Mouse (Mus musculus): ENCODE data around the gene Prkn.

The Prkn gene

GRCm38 (mm10) chr17:11914451-11914850 is 1074.3 kb downstream of the Prkn start:
- DNase-seq (ENCODE audit: low spot score) = no peak

- peak; percentile 58 for DNase-seq (ENCODE audit: low spot score)
Measured at GRCm38 (mm10) chr17:11918123-11918801, 1078.1 kb downstream of the Prkn start.

DNA sequence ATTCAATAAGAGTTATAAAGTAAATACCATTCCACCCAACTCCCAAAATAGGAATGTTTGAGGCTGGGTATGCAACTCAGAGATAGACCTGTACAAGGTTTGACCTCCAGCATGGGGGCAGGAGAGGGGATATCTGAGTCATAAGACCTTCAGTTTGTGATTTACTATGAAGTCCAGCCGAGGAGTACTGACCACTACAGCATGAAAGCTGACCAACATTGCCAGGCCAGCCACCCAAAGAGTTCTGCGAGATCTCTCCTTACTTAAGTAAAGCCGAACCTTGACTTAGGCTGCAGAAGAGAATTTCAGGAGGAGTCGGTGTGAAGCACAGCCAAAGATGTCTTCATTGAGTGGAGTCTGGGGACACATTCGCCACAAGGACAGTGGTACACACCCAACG is 1079.4 kb downstream of the Prkn start:
- no peak for DNase-seq (ENCODE audit: low spot score)

DNA sequence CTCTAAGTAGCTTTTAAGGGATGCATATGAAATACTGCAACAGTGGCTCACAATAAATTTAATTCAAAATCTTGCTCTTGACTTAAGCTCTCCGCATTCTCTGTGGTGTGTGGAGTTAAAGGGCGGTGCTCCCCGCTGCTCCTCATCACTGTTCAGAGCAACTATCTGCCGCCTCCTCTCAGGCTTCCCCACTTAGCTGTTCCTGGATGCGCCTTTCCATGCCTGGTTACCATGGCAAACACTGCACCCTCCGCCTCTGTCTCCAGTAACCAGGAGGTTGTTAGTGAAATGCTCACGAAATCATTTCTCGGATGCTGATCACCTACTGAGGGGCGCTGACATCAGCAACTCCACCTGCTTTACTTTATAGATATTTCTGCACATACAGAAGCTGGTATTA is 1080.8 kb downstream of the Prkn start:
- DNase-seq (ENCODE audit: low spot score) = no peak

DNA sequence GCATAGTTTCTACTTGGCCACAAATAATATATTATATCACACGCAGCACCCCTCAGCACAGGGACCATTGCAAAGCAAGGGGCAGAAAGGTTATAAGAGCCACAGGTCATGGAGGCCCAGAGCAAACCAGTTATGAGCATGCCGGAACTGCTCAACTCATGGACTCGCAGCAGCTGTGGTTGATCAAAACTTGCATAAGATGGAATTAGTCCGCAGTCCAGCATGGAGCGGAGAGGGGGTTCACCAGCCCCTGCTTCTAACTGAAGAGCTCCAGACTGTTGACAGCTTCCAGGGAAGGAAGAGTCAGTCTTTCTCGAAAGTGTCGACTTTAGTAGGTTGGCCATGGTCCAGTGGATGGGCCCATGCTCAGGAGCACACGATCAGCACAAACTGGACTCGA is 1083.8 kb downstream of the Prkn start:
- DNase-seq (ENCODE audit: low spot score) = no peak

DNA sequence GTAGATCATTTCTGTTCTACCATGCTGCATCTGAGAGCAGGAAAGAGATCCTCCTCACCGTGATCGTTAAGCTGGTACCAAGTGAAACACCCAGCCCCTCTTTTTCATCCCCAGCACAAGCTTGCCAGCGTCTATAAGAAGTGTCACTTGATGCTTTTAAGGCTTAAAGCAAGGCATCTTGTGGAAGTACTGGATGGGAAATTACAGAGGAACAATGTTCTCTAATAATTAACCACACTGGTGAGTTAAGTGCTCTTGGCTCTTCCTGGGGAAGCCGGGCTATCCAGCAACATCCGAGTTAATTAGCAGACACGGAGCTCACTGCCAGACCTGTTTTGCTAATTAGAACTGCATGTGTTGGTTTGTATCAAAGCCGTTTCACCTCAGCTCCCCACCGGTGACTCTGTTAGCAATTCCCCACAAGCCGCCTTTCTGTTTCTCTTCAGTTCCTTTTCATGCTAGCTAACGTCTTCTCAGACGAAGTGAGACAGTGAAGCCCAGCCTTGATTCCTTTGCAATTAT is 1086.7 kb downstream of the Prkn start:
- no peak for DNase-seq (ENCODE audit: low spot score)

- DNase-seq (ENCODE audit: low spot score) = no peak
Measured at GRCm38 (mm10) chr17:11931641-11932040, 1091.5 kb downstream of the Prkn start.

DNA sequence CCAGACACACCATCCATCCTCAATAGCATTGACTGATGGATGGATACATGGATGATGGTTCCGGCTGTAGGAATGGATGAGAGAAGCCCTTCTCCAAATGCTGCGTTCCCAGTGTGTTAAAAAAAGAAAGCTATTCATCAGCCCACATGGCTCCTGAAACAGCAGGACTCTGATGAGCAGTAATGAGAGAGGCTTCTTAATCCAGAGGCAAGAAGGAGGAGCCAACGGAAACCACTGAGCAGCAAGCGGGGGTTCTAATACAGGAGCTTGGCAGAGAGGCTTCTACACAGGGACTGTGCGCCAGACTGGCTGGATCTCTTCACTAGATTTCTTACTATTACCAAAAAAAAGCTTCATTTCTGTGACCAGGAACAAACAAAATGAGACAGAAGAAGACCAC is 1093.6 kb downstream of the Prkn start:
- DNase-seq (ENCODE audit: low spot score) = no peak

GRCm38 (mm10) chr17:11947436-11947835 is 1107.3 kb downstream of the Prkn start:
- DNase-seq (ENCODE audit: low spot score) = no peak

GRCm38 (mm10) chr17:11949551-11950197 is 1109.5 kb downstream of the Prkn start:
- DNase-seq (ENCODE audit: low spot score) = no peak

GRCm38 (mm10) chr17:11950198-11950594 is 1110.0 kb downstream of the Prkn start:
- no peak for DNase-seq (ENCODE audit: low spot score)

GRCm38 (mm10) chr17:11955317-11955716 is 1115.1 kb downstream of the Prkn start:
- DNase-seq (ENCODE audit: low spot score) = no peak

GRCm38 (mm10) chr17:11960492-11960891 is 1120.3 kb downstream of the Prkn start:
- DNase-seq (ENCODE audit: low spot score) = no peak

DNA sequence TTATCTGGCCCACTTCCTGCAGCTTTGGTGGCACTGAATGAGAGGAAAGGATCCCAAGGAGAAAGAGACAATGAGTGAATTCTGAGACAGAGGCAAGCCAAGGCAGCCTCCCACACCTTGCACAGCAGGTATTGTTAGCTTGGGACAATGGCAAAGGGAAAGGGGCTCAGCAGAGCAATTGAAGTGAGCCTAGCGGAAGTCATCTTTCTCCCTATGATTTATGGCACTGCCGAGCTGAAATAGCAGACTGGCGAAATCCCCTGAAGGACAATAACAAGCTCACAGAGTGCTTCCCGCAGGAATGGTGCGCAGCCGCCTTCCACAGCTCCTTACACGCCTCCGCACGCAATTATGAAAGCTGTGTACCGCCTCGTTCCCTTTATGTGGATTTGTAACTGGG is 1122.6 kb downstream of the Prkn start:
- DNase-seq (ENCODE audit: low spot score) = peak; percentile 52

GRCm38 (mm10) chr17:11970160-11970559 is 1130.0 kb downstream of the Prkn start:
- DNase-seq (ENCODE audit: low spot score) = no peak

GRCm38 (mm10) chr17:11972550-11972949 is 1132.4 kb downstream of the Prkn start:
- peak; percentile 59 for DNase-seq (ENCODE audit: low spot score)

DNA sequence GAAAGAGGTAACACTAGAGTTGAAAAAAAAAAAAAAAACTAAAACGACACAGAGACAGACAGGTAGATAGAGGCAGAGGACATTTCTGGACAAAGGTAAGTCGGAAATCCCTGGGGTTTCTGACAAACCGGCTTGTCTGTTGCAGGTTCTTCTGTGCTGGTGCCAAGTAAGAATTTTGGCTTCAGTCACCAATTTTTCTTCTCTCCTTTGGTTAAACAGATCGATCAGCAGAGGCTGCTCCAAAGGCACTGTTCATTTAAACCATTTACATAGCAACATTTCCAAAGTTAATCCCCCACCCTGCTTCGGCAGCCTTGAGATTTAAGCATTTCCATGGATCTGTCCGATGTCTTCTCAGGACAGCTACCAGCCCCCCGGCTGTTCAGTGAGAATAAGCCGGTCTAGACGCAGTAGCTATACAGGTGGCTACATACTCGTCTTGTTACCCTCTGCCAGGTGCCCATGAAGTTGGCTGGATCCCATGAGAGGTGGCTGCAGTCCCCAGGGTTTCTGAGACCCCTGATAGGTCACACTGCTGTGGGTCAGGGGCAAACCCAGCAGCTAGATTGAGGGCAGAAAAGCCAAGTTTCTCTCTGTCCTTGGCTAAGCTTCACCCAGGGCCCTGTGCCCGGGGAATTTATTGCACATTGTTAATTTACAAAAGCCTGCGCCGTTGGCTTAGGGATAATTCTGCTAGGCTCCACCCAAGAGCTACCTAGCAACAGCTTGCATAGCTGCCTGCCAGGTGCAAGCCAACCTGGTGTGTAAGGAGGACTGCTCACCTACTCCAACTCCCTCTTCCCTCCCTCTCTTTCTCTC is 1133.0 kb downstream of the Prkn start:
- DNase-seq (ENCODE audit: low spot score) = no peak

DNA sequence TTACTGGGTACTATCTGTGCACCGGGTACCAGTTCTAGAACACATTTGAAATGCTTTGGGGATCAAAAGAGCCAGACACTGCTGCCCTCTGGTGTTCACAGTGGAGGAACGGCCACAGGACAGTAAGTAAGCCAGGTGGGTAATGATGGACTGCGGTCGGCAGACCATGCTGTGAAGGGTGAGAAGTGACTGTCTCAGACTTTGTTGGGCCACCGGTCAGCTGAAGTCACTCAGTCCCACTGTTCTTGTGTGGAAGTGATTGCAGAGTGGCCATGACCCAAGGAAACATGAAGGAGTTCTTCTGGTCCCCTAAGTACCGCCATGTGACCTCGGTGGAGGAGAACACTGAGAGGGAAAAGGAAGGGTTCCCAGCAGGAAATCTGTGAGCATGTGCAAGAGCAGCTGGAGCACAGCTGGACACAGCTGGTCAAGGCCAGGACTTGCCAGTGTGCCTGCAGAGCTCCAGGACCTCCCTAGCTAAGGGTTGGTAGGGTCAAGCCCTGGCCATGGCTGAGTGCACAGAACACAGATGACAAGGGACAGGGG is 1135.0 kb downstream of the Prkn start:
- peak; percentile 84 for DNase-seq (ENCODE audit: low spot score)

GRCm38 (mm10) chr17:11978260-11978821 is 1138.2 kb downstream of the Prkn start:
- DNase-seq (ENCODE audit: low spot score) = no peak

- no peak for DNase-seq (ENCODE audit: low spot score)
Measured at GRCm38 (mm10) chr17:11981666-11982065, 1141.5 kb downstream of the Prkn start.

DNA sequence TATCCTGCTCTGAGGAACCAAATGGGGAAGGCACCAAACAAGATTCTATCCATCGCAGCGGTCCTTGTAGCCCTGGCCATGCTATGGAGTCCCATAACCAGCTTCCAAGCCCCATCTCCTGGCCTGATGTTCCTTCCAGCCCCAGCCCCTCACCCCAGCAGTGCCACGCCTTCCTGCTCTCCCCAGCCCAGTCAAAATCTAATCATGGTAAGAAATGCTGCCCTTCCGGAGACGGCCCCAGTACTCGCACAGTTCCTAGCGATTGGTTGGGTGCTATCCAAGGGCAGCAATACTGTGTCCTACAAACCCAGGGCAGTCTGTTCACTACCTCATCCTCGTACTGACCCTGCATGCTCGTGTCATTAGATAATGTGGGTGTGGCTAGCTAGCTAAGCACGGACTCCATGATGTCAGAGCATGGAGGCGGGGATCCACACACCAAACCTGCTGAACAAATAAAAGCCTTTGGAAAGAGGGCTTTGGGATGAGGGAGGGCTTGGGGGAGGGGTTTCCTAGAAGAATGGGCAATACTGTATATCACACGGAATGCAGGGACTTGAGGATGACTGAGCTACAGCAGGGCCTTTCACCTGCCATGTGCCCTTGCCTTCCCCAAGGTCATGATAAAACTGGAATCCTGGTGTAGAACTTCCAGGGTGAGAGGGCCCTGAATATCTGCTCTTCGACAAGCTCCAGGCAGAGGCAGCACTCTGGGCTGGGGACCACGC is 1148.1 kb downstream of the Prkn start:
- no peak for DNase-seq (ENCODE audit: low spot score)
